Mouse (Mus musculus) heart, adult 2 months (tissue): ENCODE data around the gene Fam205a1.

Source experiments
- CTCF ChIP-seq: fragments of 200-600 bp; IDR thresholded peaks from 2 replicates; pipeline ENCODE4 v1.8.1; 2022; ENCODE audit warnings: antibody characterized with exemption, mild to moderate bottlenecking, moderate library complexity
- POLR2A ChIP-seq: fragments of 200-500 bp; IDR thresholded peaks from 2 replicates; pipeline ENCODE4 v1.6.1; 2011; ENCODE audit warnings: mild to moderate bottlenecking, low read depth, low read length, control low read depth; ENCODE audit not compliant: insufficient read depth

GRCm38 (mm10) chr4:42879829-42880676 lies 26.4 kb upstream of the Fam205a1 start:
- no peak for TF ChIP-seq POLR2A
- no peak for TF ChIP-seq CTCF
